Mouse (Mus musculus) liver, embryonic 11.5 days (tissue): ENCODE data around the gene Prrc2b. TPM values are rescaled to one million over a fixed set of nuclear protein-coding genes. Genes with fewer than 3 reads are reported as not detected.
A peak's percentile ranks its signal among the peaks of the same experiment; 100 is the strongest.

Experiments
- ATAC-seq: fragments of 200-750 bp; cut with Nextera tagmentation; replicated peaks from 2 replicates; pipeline ENCODE4 v1.8.0; 2017; ENCODE audit warnings: moderate number of reproducible peaks, mild to moderate bottlenecking, moderate TSS enrichment, moderate library complexity; ENCODE audit not compliant: low FRiP score
- DNase-seq: peaks from one replicate; pipeline ENCODE4 v3.0.0-alpha.2; 2017; ENCODE audit warnings: low spot score
- H3K27ac ChIP-seq: fragments of 300-500 bp; sonication (generic); 2 replicates; pipeline ENCODE4 v1.5.1; 2014; ENCODE audit warnings: mild to moderate bottlenecking, low read depth, low read length, control low read depth
- H3K27me3 ChIP-seq: fragments of 300-500 bp; sonication (generic); replicated peaks from 2 replicates; pipeline ENCODE4 v1.6.1; 2014; ENCODE audit warnings: low read length, mixed read lengths; ENCODE audit not compliant: control insufficient read depth, insufficient read depth
- H3K36me3 ChIP-seq: fragments of 300-500 bp; sonication (generic); 2 replicates; pipeline ENCODE4 v1.6.1; 2014; ENCODE audit warnings: mild to moderate bottlenecking, low read length, moderate library complexity, mixed read lengths; ENCODE audit not compliant: control insufficient read depth, insufficient read depth
- H3K4me1 ChIP-seq: fragments of 300-500 bp; sonication (generic); replicated peaks from 2 replicates; pipeline ENCODE4 v1.6.1; 2014; ENCODE audit warnings: low read length, mixed read lengths; ENCODE audit not compliant: control insufficient read depth, insufficient read depth
- H3K4me2 ChIP-seq: fragments of 300-500 bp; sonication (generic); 2 replicates; pipeline ENCODE4 v1.6.1; 2014; ENCODE audit warnings: mild to moderate bottlenecking, control low read depth, moderate library complexity
- H3K4me3 ChIP-seq: fragments of 300-500 bp; sonication (generic); 2 replicates; pipeline ENCODE4 v1.5.1; 2014; ENCODE audit warnings: low read depth, low read length, control low read depth
- H3K9ac ChIP-seq: fragments of 300-500 bp; sonication (generic); 2 replicates; pipeline ENCODE4 v1.6.1; 2014; ENCODE audit warnings: low read depth, low read length, control low read depth
- H3K9me3 ChIP-seq: fragments of 300-500 bp; sonication (generic); 2 replicates; pipeline ENCODE4 v1.6.1; 2016; ENCODE audit warnings: low read length, inconsistent platforms, mixed read lengths; ENCODE audit not compliant: control insufficient read depth
- WGBS: fragments of 180-500 bp; shearing (Covaris S2); extraction: QIAGEN DNeasy Blood & Tissue Kit; methylation state at CpG from one replicate; pipeline ENCODE4 v1.1.7; 2014; 5-methylcytosine and 5-hydroxymethylcytosine counted together
- polyA plus RNA-seq: library from polyadenylated mRNA; unstranded; fragments of >200 nt; fragmentation: Nextera tagmentation; extraction: Ambion mirVana; gene quantifications from 2 replicates; pipeline ENCODE4 v1.2.1, GENCODE M21; 2014

The Prrc2b gene
- polyA plus RNA-seq, 1 experiment from 2014 or later, result 48.1 TPM

DNA sequence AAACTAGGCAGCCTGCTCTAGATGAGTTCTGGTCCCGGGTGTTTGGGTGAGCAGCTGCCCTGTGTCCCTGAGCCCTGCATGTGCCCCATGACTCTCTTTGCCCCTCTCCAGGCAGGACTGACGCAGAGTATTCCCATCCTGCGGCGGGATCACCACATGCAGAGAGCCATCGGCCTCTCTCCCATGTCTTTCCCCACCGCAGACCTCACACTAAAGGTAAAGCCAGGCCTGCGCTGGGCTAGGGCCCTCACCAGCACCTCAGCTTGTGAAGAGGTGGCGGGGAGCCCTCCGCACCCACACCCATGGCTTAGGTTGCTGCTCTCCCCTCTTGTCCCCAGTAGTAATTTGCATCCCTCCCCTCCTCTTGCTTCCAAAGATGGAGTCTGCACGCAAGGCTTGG, 70.1 kb downstream of the Prrc2b start:
- Histone ChIP-seq H3K27ac (no peak overlapping the region), H3K4me3 (no peak overlapping the region), H3K9me3 (no peaks in the 10 kb centered on the region), H3K27me3 (no peaks in the 10 kb centered on the region), H3K9ac (no peak overlapping the region), H3K36me3 (peaks cover 86% of the 10 kb centered on the region), H3K4me2 (no peak overlapping the region), H3K4me1 (no peaks in the 10 kb centered on the region)
- 91% methylated on average over 10 of the region's 10 CpGs for WGBS
- ATAC-seq (no peak), DNase-seq (no peak)

DNA sequence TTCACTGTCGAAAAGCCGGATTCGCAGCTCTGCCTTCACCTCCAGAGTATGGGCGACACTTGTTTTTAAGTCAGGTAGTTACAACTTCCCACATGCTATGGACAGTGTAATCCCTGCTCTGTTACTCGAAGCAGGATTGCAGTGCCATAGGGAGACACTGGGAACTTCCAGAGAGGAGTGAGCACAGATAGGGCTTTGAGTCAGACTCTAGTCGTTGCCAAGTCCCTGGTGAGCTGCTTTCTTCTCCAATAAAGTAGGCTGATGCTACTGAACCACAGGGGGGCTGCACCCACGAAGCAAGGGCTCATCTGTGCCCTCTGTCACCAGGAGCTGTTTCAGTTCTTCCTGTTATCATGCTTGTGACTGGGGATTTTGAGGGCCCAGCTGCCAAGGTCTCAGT, 70.7 kb downstream of the Prrc2b start:
- H3K4me2 ChIP-seq, result no peak overlapping the region
- no peak overlapping the region for H3K27ac ChIP-seq
- no peak overlapping the region for H3K4me3 ChIP-seq
- no peak overlapping the region for H3K9ac ChIP-seq
- no peaks in the 10 kb centered on the region for H3K4me1 ChIP-seq
- WGBS, result 89% methylated on average over 7 of the region's 7 CpGs
- ATAC-seq (no peak), DNase-seq (no peak)
- H3K27me3 ChIP-seq, result no peaks in the 10 kb centered on the region
- peaks cover 86% of the 10 kb centered on the region for H3K36me3 ChIP-seq
- H3K9me3 ChIP-seq, result no peaks in the 10 kb centered on the region

- H3K27ac ChIP-seq, result no peak overlapping the region
- H3K9ac ChIP-seq, result no peak overlapping the region
- ATAC-seq (no peak), DNase-seq (no peak)
- H3K9me3 ChIP-seq, result no peaks in the 10 kb centered on the region
- no peaks in the 10 kb centered on the region for H3K4me1 ChIP-seq
- peaks cover 85% of the 10 kb centered on the region for H3K36me3 ChIP-seq
- H3K4me2 ChIP-seq, result no peak overlapping the region
- H3K27me3 ChIP-seq, result no peaks in the 10 kb centered on the region
- WGBS, result 83% methylated on average over 10 of the region's 10 CpGs
- no peak overlapping the region for H3K4me3 ChIP-seq
These were observed 71.2 kb downstream of the Prrc2b start for GRCm38 (mm10) chr2:32222057-32222456.

- peak overlapping the region; percentile 88 for H3K27ac ChIP-seq
- H3K9me3 ChIP-seq, result no peaks in the 10 kb centered on the region
- H3K4me1 ChIP-seq, result peaks cover 12% of the 10 kb centered on the region
- H3K9ac ChIP-seq, result peak overlapping the region; percentile 79
- peak overlapping the region; percentile 78 for H3K4me3 ChIP-seq
- ATAC-seq (no peak), DNase-seq (no peak)
- no peaks in the 10 kb centered on the region for H3K27me3 ChIP-seq
- peaks cover 26% of the 10 kb centered on the region for H3K36me3 ChIP-seq
- H3K4me2 ChIP-seq, result peak overlapping the region; percentile 92
- WGBS, result 27% methylated on average over 7 of the region's 7 CpGs
These were observed 84.6 kb downstream of the Prrc2b start for GRCm38 (mm10) chr2:32235433-32235832.

- peaks cover 20% of the 10 kb centered on the region for H3K36me3 ChIP-seq
- H3K9me3 ChIP-seq, result no peaks in the 10 kb centered on the region
- H3K9ac ChIP-seq, result peak within 1 kb of the TSS; percentile 79
- peak within 1 kb of the TSS; percentile 92 for H3K4me2 ChIP-seq
- H3K27ac ChIP-seq, result peak within 1 kb of the TSS; percentile 88
- under 1% methylated on average over 54 of the region's 54 CpGs for WGBS
- peak within 1 kb of the TSS; percentile 78 for H3K4me3 ChIP-seq
- peaks cover 12% of the 10 kb centered on the region for H3K4me1 ChIP-seq
- H3K27me3 ChIP-seq, result no peaks in the 10 kb centered on the region
- ATAC-seq (peak; percentile 88), DNase-seq (peak; percentile 91)
These were observed 85.2 kb downstream of the Prrc2b start, which contains the start of gene Pomt1 for GRCm38 (mm10) chr2:32235886-32236759. Gene Pomt1 (plus strand): TSS chr2:32236590.

DNA sequence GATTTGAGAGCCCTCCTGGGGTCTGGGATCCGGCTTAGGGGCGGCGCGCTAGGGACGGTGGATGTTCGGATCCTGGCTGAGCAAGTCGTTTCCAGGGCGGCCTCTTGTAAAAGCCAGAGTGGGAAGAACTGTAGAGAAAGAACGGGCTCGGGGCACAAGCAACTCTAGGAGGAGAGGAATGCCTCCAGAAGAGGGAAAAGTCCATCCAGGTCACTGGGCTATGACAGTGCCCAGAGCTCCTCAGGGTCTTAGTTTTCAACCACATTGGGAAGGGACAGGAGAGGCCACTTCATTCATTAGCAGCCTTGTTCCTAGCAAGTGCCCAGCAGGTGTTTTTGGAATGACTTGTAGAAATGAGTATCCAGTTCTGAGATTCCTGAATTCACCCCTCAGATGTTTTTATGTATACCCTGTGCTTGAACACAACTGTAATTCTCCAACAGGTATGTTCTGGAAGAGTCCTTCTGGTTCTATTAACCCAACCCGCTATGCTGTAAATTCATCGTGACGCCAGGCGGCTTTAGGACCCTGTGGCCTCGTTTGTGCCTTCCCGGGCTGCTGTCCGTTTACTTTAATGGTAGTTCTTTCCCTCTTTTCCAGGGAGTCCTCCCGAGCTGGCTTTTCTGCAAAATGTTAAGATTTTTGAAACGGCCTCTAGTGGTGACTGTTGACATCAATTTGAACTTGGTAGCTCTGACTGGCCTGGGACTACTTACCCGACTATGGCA, 86.0 kb downstream of the Prrc2b start:
- peak overlapping the region; percentile 78 for H3K4me3 ChIP-seq
- DNase-seq (peak; percentile 41), ATAC-seq (peak; percentile 40)
- H3K9ac ChIP-seq, result peak overlapping the region; percentile 79
- no peaks in the 10 kb centered on the region for H3K27me3 ChIP-seq
- H3K4me2 ChIP-seq, result peak overlapping the region; percentile 92
- H3K27ac ChIP-seq, result peak overlapping the region; percentile 88
- peaks cover 12% of the 10 kb centered on the region for H3K4me1 ChIP-seq
- under 1% methylated on average over 20 of the region's 20 CpGs for WGBS
- no peaks in the 10 kb centered on the region for H3K9me3 ChIP-seq
- H3K36me3 ChIP-seq, result peaks cover 17% of the 10 kb centered on the region

DNA sequence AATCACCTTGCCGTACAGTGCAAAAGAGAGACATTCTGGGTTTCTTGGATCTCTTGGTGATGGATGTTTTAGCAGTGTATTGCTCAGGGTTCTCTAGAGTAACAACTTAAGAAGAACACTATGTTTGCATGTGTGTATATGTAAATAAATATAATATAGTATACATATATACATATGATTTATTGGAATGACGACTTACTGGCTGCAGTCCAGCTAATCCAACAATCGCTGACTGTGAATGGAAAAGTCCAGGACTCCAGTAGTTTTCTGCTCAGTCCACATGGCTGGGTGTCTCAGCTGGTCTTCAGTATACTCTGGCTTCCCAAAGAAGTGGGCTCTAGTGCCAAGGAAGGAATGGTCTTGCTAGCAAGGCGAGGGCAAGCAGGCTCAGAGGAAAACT, 86.7 kb downstream of the Prrc2b start:
- Histone ChIP-seq H3K4me2 (peak overlapping the region; percentile 92), H3K9me3 (no peaks in the 10 kb centered on the region), H3K9ac (peak overlapping the region; percentile 79), H3K4me3 (peak overlapping the region; percentile 78), H3K4me1 (peaks cover 12% of the 10 kb centered on the region), H3K27me3 (no peaks in the 10 kb centered on the region), H3K27ac (peak overlapping the region; percentile 88; the same call in 1 of the 2 replicates), H3K36me3 (peaks cover 12% of the 10 kb centered on the region)
- 43% methylated on average over 4 of the region's 4 CpGs for WGBS
- DNase-seq, result no peak
- ATAC-seq, result no peak

- 75% methylated on average over 9 of the region's 9 CpGs for WGBS
These were observed 88.0 kb downstream of the Prrc2b start for GRCm38 (mm10) chr2:32238708-32239435.

More at GRCm38 (mm10) chr2:32238708-32239435, 88.0 kb downstream of the Prrc2b start:
- no peak overlapping the region for H3K4me2 ChIP-seq
- H3K9ac ChIP-seq, result no peak overlapping the region
- H3K4me3 ChIP-seq, result no peak overlapping the region
- H3K27ac ChIP-seq, result no peak overlapping the region
- peaks cover 12% of the 10 kb centered on the region for H3K4me1 ChIP-seq
- peaks cover 10% of the 10 kb centered on the region for H3K36me3 ChIP-seq
- H3K27me3 ChIP-seq, result no peaks in the 10 kb centered on the region
- DNase-seq (no peak), ATAC-seq (no peak)
- H3K9me3 ChIP-seq, result no peaks in the 10 kb centered on the region
